Mouse (Mus musculus) liver, embryonic 13.5 days (tissue): ENCODE measurements around the gene Spata21. TPM values are rescaled to one million over a fixed set of nuclear protein-coding genes. Genes with fewer than 3 reads are reported as not detected.
"Not testable (repeated sequence)": the region's sequence is repeated elsewhere in the genome, so short reads cannot be mapped to it uniquely, and the experiment has no call there.

Experiments
- ATAC-seq: fragments of 200-750 bp; cut with Nextera tagmentation; 2 replicates; pipeline ENCODE4 v1.8.0; 2017; ENCODE audit warnings: low read depth, mild to moderate bottlenecking, moderate number of reproducible peaks, moderate library complexity
- DNase-seq: peaks from one replicate; pipeline ENCODE4 v3.0.0; 2022
- H3K27ac ChIP-seq: fragments of 300-500 bp; sonication (generic); 2 replicates; pipeline ENCODE4 v1.5.1; 2015; ENCODE audit warnings: moderate library complexity, mild to moderate bottlenecking, inconsistent platforms
- H3K27me3 ChIP-seq: fragments of 300-500 bp; sonication (generic); 2 replicates; pipeline ENCODE4 v1.6.1; 2015; ENCODE audit warnings: mild to moderate bottlenecking, inconsistent platforms
- H3K36me3 ChIP-seq: fragments of 300-500 bp; sonication (generic); 2 replicates; pipeline ENCODE4 v1.6.1; 2015; ENCODE audit warnings: mild to moderate bottlenecking, inconsistent platforms
- H3K4me1 ChIP-seq: fragments of 300-500 bp; sonication (generic); replicated peaks from 2 replicates; pipeline ENCODE4 v1.6.1; 2015; ENCODE audit warnings: inconsistent platforms
- H3K4me2 ChIP-seq: fragments of 300-500 bp; sonication (generic); 2 replicates; pipeline ENCODE4 v1.6.1; 2015; ENCODE audit warnings: inconsistent platforms, mild to moderate bottlenecking, moderate library complexity
- H3K4me3 ChIP-seq: fragments of 300-500 bp; sonication (generic); replicated peaks from 2 replicates; pipeline ENCODE4 v1.5.1; 2015; ENCODE audit warnings: mild to moderate bottlenecking, inconsistent platforms
- H3K9ac ChIP-seq: fragments of 300-500 bp; sonication (generic); 2 replicates; pipeline ENCODE4 v1.6.1; 2015; ENCODE audit warnings: mild to moderate bottlenecking, inconsistent platforms
- H3K9me3 ChIP-seq: fragments of 300-500 bp; sonication (generic); replicated peaks from 2 replicates; pipeline ENCODE4 v1.6.1; 2016; ENCODE audit warnings: inconsistent platforms
- WGBS: fragments of 180-500 bp; shearing (Covaris S2); methylation state at CpG from one replicate; pipeline ENCODE4 v1.1.7; 2015; ENCODE audit not compliant: insufficient replicate concordance; 5-methylcytosine and 5-hydroxymethylcytosine counted together
- polyA plus RNA-seq: library from polyadenylated mRNA; unstranded; fragments of >200 nt; fragmentation: Nextera tagmentation; extraction: Ambion mirVana; gene quantifications from 2 replicates; pipeline ENCODE4 v1.2.1, GENCODE M21; 2015

Gene Spata21
- polyA plus RNA-seq, 1 experiment from 2014 or later = not detected

- Histone ChIP-seq H3K4me3 (no peak overlapping the region), H3K27ac (no peak overlapping the region), H3K36me3 (no peaks in the 10 kb centered on the region), H3K4me2 (no peak overlapping the region), H3K9me3 (no peaks in the 10 kb centered on the region), H3K27me3 (no peaks in the 10 kb centered on the region), H3K9ac (no peak overlapping the region), H3K4me1 (peaks cover 38% of the 10 kb centered on the region)
- ATAC-seq = no peak
- WGBS = 82% methylated on average over 6 of the region's 6 CpGs
- DNase-seq = no peak
Observed at GRCm38 (mm10) chr4:141140967-141141366, 52.8 kb downstream of the Spata21 start.

GRCm38 (mm10) chr4:141142285-141142811, 54.2 kb downstream of the Spata21 start:
- peak; percentile 64 for DNase-seq
- H3K9ac ChIP-seq = no peak overlapping the region
- peak overlapping the region; percentile 17; the same call in 1 of the 2 replicates for H3K4me2 ChIP-seq
- H3K4me1 ChIP-seq = peaks cover 33% of the 10 kb centered on the region
- ATAC-seq = no peak
- no peaks in the 10 kb centered on the region for H3K36me3 ChIP-seq
- H3K4me3 ChIP-seq = no peak overlapping the region
- no peaks in the 10 kb centered on the region for H3K9me3 ChIP-seq
- WGBS = 26% methylated on average over 9 of the region's 9 CpGs
- no peak overlapping the region for H3K27ac ChIP-seq
- H3K27me3 ChIP-seq = no peaks in the 10 kb centered on the region

- not testable (repeated sequence) for H3K27me3 ChIP-seq, H3K27ac ChIP-seq, H3K4me3 ChIP-seq, ATAC-seq, H3K4me2 ChIP-seq, H3K36me3 ChIP-seq, H3K9me3 ChIP-seq, DNase-seq, H3K9ac ChIP-seq
- 62% methylated on average over 11 of the region's 16 CpGs for WGBS
- peaks cover 33% of the 10 kb centered on the region for H3K4me1 ChIP-seq
Observed at GRCm38 (mm10) chr4:141145124-141145523, 57.0 kb downstream of the Spata21 start.

- DNase-seq (no peak), ATAC-seq (no peak)
- Histone ChIP-seq H3K4me3 (no peak overlapping the region), H3K9me3 (no peaks in the 10 kb centered on the region), H3K4me2 (peak overlapping the region; percentile 80; the same call in 1 of the 2 replicates), H3K4me1 (peaks cover 45% of the 10 kb centered on the region), H3K27ac (peak overlapping the region; percentile 87), H3K9ac (no peak overlapping the region), H3K36me3 (no peaks in the 10 kb centered on the region), H3K27me3 (no peaks in the 10 kb centered on the region)
- 79% methylated on average over 6 of the region's 6 CpGs for WGBS
Observed at GRCm38 (mm10) chr4:141146491-141147033, 58.4 kb downstream of the Spata21 start.

GRCm38 (mm10) chr4:141147112-141148008, 59.2 kb downstream of the Spata21 start, which contains the start of gene Fbxo42:
Fbxo42 (plus strand) TSS chr4:141147913.
- no peaks in the 10 kb centered on the region for H3K9me3 ChIP-seq
- peak within 1 kb of the TSS; percentile 87 for H3K27ac ChIP-seq
- DNase-seq (peak; percentile 89), ATAC-seq (peak; percentile 89)
- peak within 1 kb of the TSS; percentile 83 for H3K4me3 ChIP-seq
- peaks cover 49% of the 10 kb centered on the region for H3K4me1 ChIP-seq
- no peaks in the 10 kb centered on the region for H3K36me3 ChIP-seq
- H3K27me3 ChIP-seq = no peaks in the 10 kb centered on the region
- WGBS = 5% methylated on average over 58 of the region's 58 CpGs
- H3K9ac ChIP-seq = peak within 1 kb of the TSS; percentile 96
- peak within 1 kb of the TSS; percentile 80 for H3K4me2 ChIP-seq

GRCm38 (mm10) chr4:141148009-141148801, 60.1 kb downstream of the Spata21 start:
- H3K4me1 ChIP-seq = peaks cover 51% of the 10 kb centered on the region
- peak; percentile 50 for DNase-seq
- H3K36me3 ChIP-seq = peaks cover 3% of the 10 kb centered on the region; the same call in 1 of the 2 replicates
- peak; percentile 78 for ATAC-seq
- H3K4me3 ChIP-seq = peak overlapping the region; percentile 83
- WGBS = under 1% methylated on average over 66 of the region's 66 CpGs
- peak overlapping the region; percentile 86 for H3K27ac ChIP-seq
- H3K4me2 ChIP-seq = peak overlapping the region; percentile 80
- H3K9ac ChIP-seq = peak overlapping the region; percentile 96
- H3K27me3 ChIP-seq = no peaks in the 10 kb centered on the region
- H3K9me3 ChIP-seq = no peaks in the 10 kb centered on the region

- H3K4me1 ChIP-seq = peaks cover 58% of the 10 kb centered on the region
- H3K9ac ChIP-seq = peak overlapping the region; percentile 96
- no peak for ATAC-seq
- H3K36me3 ChIP-seq = peaks cover 3% of the 10 kb centered on the region; the same call in 1 of the 2 replicates
- peak overlapping the region; percentile 86 for H3K27ac ChIP-seq
- no peak for DNase-seq
- H3K4me3 ChIP-seq = peak overlapping the region; percentile 83
- WGBS = 25% methylated on average over 7 of the region's 7 CpGs
- peak overlapping the region; percentile 80 for H3K4me2 ChIP-seq
- no peaks in the 10 kb centered on the region for H3K9me3 ChIP-seq
- H3K27me3 ChIP-seq = no peaks in the 10 kb centered on the region
Observed at GRCm38 (mm10) chr4:141149116-141149515, 61.0 kb downstream of the Spata21 start.

- no peak for ATAC-seq
- no peak for DNase-seq
- Histone ChIP-seq H3K36me3 (peaks cover 9% of the 10 kb centered on the region; the same call in 1 of the 2 replicates), H3K27ac (peak overlapping the region; percentile 91), H3K4me1 (peaks cover 92% of the 10 kb centered on the region), H3K4me3 (no peak overlapping the region), H3K27me3 (no peaks in the 10 kb centered on the region), H3K9ac (peak overlapping the region; percentile 47), H3K9me3 (no peaks in the 10 kb centered on the region), H3K4me2 (no peak overlapping the region)
- 71% methylated on average over 4 of the region's 4 CpGs for WGBS
Observed at GRCm38 (mm10) chr4:141157485-141157884, 69.4 kb downstream of the Spata21 start.

- 71% methylated on average over 2 of the region's 2 CpGs for WGBS
- H3K27ac ChIP-seq = peak overlapping the region; percentile 91
- no peaks in the 10 kb centered on the region for H3K27me3 ChIP-seq
- H3K9me3 ChIP-seq = no peaks in the 10 kb centered on the region
- peak overlapping the region; percentile 58 for H3K9ac ChIP-seq
- H3K4me2 ChIP-seq = peak overlapping the region; percentile 55
- H3K4me1 ChIP-seq = peaks cover 97% of the 10 kb centered on the region
- H3K36me3 ChIP-seq = 0 out of 2 replicates have a peak, but pooled peaks cover 5% of the 10 kb centered on the region
- peak overlapping the region; percentile 23; the same call in 1 of the 2 replicates for H3K4me3 ChIP-seq
- no peak for DNase-seq
- no peak for ATAC-seq
Observed at GRCm38 (mm10) chr4:141158609-141159008, 70.5 kb downstream of the Spata21 start.

GRCm38 (mm10) chr4:141159093-141159492, 71.0 kb downstream of the Spata21 start:
- Histone ChIP-seq H3K27me3 (no peaks in the 10 kb centered on the region), H3K9ac (peak overlapping the region; percentile 58), H3K27ac (peak overlapping the region; percentile 91), H3K4me3 (peak overlapping the region; percentile 23; the same call in 1 of the 2 replicates), H3K9me3 (no peaks in the 10 kb centered on the region), H3K4me2 (peak overlapping the region; percentile 55), H3K4me1 (peaks cover 97% of the 10 kb centered on the region), H3K36me3 (0 out of 2 replicates have a peak, but pooled peaks cover 5% of the 10 kb centered on the region)
- no peak for ATAC-seq
- no peak for DNase-seq
- WGBS = 24% methylated on average over 11 of the region's 11 CpGs
